Mouse (Mus musculus): Measurements from ENCODE around the gene Wdr76.

GRCm38 (mm10) chr2:121570049-121570448 lies 63.5 kb downstream of the Wdr76 start:
- TF ChIP-seq MXI1 (IDR thresholded peaks at IDR 0.05; ENCODE audit: low read depth, low read length) (no peak), MAFK (IDR thresholded peaks at IDR 0.05; ENCODE audit: borderline replicate concordance, low read depth, low read length) (no peak), CTCF (IDR thresholded peaks at IDR 0.05 in 2 of 3, conservative IDR thresholded peaks at IDR 0.05 in 1 of 3; ENCODE audit: control insufficient read depth in 1 of 3, insufficient read depth in 1 of 3, low read depth in 2 of 3, low read length in 3 of 3, poor library complexity in 1 of 3, severe bottlenecking in 1 of 3) (no peak), TCF12 (IDR thresholded peaks at IDR 0.05; ENCODE audit: low read depth, low read length) (no peak), MAX (IDR thresholded peaks at IDR 0.05; ENCODE audit: low read length) (no peak), POLR2A (IDR thresholded peaks at IDR 0.05; ENCODE audit: control insufficient read depth in 1 of 2, insufficient read depth in 1 of 2, low read depth in 1 of 2, low read length in 2 of 2, poor library complexity in 1 of 2) (no peak), TBP (IDR thresholded peaks at IDR 0.05; ENCODE audit: low read depth, low read length) (no peak), UBTF (IDR thresholded peaks at IDR 0.05; ENCODE audit: borderline replicate concordance, insufficient read depth, low read depth, low read length) (no peak), EP300 (IDR thresholded peaks at IDR 0.05; ENCODE audit: low read depth in 1 of 2, low read length in 2 of 2) (no peak), MAZ (IDR thresholded peaks at IDR 0.05; ENCODE audit: low read depth, low read length) (no peak), GABPA (IDR thresholded peaks at IDR 0.05; ENCODE audit: low read depth, low read length) (no peak), CHD1 (IDR thresholded peaks at IDR 0.05; ENCODE audit: low read depth, low read length) (no peak), JUND (IDR thresholded peaks at IDR 0.05; ENCODE audit: low read depth, low read length) (no peak)
